Mouse (Mus musculus) ovary, postnatal 36 days (tissue): ENCODE results near the gene Ddx39.

ENCODE experiments used
- DNase-seq: peaks from one replicate; pipeline ENCODE4 v3.0.0; 2022; ENCODE audit warnings: low spot score, mixed read lengths

The Ddx39 gene

DNA sequence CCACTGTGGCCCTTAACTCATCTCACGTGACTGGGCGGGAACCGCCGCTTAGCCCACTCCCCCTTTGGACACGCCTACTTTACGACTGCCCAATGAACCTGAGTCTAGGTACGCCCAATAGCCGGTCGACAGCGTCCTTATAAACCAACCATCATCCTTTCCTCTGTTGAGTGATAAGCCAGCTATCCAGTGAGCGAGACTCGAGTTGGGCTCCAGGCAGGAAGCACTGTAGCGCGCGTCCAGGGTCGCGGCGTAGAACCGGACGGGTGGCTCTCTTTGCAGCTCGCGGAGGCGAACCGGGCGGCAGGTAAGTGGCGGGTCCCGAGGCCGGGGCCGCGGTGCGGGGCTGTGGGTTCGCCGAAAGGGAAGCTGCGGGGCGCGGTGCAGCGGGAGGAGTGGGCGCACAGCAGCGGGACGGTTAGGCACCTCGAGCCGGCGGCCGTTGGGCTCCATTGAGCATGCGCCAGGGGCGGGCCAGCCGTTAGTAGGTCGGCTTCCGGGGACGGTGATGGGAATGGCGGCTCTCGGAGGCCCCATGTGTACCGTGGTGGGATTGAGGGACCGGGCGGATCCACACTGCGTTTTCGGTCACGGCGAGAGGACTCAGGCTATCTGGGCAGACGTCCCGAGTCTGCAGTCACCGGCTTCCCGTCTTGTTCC lies at the start of gene Ddx39:
Gene Ddx39, plus strand, starts transcription at position 147 of the 660 bp plus-strand sequence.
- peak; percentile 90 for DNase-seq

DNA sequence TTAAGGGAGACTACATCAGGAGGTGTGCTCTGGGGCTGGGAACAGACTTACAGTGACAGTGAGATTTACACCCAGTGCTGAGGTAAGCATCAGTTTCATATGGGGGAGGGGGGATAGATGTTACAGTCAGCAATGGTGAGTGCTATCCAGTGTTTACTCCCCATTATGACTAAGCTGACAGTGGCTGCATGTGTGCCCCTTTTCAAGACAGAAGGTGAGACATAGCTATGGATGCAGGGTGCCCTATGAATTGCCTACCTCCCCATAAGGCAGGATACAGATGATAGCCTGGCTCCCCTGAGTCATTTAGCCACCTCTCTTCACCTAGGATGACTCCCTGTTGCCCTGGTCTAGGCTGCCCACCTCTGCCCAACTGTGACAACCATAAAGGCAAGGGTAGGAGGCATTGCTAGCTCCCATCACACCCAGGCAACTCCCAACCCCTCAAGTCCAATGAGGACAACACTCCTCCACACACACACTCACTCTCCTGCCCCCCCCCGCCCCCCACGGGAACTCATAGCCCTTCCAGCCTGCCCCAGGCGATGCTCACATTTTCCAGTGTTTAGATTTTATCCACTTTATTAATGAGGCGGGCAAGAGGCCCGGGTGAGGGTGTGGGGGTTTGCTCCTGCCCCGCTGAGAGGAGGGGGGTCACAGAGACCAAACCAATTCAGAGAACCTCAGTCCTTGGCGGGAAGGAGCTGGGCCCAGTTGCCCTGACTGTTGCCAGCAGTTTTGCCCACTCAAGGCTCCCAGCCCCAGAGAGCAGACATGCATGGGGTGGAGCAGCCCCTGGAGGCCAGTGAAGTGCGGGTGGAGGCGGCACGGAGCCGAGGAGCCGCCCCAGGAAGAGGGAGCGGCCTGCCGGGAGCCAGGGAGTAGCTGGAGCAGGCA lies 48.8 kb upstream of the Ddx39 start, which contains the start of gene Ptger1:
Gene Ptger1, plus strand, starts transcription at position 710 of the 897 bp plus-strand sequence.
- peak; percentile 63 for DNase-seq

DNA sequence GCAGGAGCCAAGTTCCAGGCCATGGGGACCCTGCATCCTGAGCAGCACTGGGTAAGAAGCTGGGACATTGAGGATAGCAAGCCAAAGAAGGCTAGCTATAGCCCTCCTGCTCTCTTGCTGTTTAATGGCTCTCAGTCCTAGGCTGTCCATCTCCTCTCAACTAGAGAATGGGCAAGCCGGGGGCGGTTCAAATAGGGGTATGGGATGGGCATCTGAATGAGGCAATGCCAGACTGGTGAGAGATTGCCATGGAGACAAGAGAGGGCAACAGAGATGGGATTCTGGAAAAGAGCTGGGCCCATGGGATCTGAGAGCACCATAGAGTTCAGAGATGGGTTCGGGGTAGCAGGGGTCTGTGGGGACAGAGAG lies 48.1 kb upstream of the Ddx39 start:
- DNase-seq: no peak

DNA sequence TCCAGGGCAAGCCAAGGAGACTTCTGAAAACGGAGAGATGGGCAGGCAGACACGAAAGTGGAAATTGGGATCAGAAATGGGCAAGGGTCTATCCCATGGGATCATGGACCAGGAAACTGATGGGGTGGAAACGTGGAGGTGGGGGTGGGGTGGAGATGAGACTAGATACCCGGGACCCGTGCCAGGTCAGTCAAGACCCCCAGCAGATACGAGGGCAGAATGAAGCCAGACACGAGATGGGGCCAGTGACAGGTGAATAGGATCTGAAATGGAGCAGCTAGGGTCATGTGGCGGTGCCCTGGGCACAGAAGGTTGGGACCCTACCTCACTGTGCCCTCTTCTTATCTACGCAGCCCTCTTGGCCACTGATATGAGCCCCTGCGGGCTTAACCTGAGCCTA lies 47.5 kb upstream of the Ddx39 start:
- DNase-seq: no peak

DNA sequence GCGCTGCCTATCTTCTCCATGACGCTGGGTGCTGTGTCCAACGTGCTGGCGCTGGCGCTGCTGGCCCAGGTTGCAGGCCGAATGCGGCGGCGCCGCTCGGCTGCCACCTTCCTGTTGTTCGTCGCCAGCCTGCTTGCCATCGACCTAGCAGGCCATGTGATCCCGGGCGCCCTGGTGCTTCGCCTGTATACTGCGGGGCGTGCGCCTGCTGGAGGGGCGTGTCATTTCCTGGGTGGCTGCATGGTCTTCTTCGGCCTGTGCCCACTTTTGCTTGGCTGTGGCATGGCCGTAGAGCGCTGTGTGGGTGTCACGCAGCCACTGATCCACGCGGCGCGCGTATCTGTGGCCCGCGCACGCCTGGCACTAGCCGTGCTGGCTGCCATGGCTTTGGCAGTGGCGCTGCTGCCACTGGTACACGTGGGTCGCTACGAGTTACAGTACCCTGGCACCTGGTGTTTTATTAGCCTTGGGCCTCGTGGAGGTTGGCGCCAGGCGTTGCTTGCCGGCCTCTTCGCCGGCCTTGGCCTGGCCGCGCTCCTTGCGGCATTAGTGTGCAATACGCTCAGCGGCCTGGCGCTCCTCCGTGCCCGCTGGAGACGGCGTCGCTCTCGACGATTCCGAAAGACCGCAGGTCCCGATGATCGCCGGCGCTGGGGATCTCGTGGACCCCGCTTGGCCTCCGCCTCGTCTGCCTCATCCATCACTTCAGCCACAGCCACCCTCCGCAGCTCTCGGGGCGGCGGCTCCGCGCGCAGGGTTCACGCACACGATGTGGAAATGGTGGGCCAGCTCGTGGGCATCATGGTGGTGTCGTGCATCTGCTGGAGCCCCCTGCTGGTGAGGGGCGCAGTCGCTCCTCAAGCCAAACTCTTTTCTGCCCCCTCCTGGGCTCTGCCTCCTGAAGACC lies 46.7 kb upstream of the Ddx39 start:
- peak; percentile 68 for DNase-seq

DNA sequence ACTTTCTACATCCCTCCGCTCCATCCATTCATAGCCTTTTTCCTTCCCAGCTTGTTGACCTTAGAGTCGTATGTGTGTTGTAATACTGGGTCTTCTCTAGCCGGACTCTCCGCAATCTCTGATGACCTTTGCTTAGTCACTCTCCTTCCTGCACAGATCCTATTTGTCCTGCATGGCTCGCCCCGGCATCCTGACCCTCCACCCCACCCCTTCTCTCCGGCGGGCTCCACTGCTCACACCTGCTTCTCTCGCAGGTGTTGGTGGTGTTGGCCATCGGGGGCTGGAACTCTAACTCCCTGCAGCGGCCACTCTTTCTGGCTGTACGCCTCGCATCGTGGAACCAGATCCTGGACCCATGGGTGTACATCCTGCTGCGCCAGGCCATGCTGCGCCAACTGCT lies 46.0 kb upstream of the Ddx39 start:
- DNase-seq: no peak

DNA sequence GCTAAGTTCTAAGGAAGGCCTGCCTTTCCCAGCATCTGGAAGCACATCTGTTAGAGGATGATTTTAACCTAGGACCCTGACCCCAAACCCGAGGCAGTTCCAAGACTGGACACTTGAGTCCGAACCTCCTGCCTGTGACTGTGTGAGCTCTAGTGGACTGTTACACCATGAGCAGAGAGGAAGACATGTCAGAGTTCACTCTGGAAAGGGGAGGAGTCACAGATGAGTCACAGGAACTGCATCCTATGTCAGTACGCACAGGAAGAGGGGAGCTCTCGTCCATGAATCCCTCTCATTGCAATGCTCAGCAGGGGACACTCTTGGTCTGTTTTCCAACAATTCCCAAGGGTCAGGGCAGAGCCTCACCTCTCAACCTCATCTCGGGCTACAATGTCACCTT lies 42.0 kb upstream of the Ddx39 start:
- no peak for DNase-seq

DNA sequence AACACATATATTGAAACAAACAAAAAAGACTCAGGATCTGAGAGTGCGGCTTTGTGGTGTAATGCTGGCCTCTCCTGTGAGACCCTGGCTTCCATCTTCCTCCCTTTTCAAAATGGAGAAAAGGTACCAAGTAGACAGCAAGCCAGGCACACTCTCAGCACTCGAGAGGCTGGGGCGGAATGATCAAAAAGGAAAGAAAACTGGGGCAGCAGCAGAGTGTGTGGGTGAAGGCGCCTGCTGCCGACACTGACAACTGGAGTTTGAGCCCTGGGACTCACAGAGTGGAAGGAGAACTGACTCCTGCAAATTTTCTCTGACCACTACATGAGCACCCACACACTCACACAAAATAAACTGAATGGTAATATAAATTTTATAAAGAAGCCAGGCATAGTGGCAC lies 40.5 kb upstream of the Ddx39 start:
- DNase-seq: no peak

DNA sequence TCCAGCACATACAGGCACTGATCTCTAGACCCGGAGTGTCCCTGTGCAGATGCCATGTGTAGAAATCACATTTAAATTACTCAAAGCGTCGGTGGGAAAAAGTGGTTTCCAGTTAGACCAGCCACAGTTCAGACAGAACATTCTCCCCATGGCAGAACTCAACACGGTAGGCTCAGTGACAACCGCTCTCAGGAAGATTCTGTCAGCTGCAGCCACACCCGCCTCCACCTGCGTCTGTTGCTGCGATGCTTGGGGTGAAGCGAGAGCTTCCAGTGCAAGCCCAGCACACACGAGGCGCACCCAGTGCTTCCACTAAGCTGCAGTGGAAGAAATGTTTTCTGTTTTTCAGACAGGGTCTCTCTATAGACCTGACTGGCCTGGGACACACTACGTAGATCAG lies 35.1 kb upstream of the Ddx39 start:
- no peak for DNase-seq

DNA sequence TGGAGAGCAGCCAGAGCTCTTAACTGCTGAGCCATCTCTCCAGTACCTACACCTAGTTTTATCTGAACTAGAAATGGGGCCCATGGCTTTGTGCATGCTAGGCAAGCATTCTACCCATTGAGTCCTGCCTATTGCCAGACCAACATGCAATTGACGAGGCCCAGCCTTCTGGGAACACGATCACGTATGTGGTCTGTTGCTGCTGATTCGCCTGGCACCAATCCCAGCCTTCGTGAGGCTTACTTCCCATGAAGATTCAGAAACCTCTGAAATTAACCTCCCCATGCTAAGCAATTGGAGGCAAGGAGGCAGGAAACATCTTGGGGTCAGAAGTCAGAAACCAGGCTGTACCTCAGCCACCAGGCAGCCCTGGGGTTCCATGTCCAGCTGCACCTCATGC lies 34.4 kb upstream of the Ddx39 start:
- DNase-seq: no peak

DNA sequence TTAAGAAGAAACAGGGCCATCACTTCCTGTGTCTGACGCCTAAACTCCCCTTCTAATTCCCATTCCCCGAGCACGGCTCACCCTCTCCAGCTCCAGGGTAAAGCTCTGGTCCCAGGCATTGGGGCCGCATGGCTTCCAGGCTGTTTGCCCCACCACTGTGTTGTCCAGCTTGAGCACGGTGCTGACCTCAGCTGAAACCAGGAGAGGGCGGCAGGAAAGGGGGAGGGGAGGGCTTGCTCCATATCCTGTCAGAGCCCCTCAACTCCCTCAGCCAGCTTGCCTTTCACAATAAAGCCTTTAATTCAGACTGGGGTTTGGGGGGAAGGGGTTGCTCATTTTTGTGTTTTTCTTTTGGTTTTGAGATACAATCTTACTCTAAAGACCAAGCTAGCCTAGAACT lies 33.9 kb upstream of the Ddx39 start:
- DNase-seq: no peak

DNA sequence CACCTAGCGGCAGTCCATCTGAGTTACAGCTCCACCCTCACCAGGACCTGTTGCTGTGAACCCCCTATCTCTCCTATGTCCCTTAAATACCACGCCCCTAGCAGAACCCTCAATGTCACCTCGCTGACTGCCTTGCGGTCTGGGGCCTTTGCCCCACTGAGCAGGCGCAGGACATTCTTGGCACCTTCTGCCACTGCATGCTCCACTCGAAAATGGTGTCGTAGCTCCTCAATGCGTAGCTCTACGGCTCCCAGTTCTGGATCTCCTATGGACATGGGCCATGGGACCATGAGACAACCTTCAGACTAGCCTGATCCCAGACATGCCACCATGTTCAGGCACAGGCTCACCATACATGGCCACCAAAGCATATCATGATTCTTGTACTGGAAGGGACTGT lies 30.5 kb upstream of the Ddx39 start:
- DNase-seq: no peak

DNA sequence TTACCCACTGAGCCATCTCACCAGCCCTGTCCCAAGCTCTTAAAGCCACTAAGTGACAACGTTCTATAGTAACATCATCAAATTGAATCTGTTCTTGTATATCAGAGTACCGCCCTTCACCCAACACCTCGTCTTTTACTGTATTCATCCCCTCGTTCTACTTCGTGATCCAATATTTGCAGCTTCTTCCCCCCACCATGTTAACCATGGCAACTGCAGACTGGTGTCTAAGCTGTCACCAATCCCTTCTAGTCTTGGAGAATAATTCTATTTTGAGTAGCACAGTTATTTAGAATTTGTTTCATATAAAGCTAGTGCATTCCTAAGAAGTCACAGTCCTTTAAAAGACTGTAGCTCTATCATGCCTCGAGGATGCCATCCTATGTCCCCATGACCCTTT lies 25.7 kb upstream of the Ddx39 start:
- no peak for DNase-seq

DNA sequence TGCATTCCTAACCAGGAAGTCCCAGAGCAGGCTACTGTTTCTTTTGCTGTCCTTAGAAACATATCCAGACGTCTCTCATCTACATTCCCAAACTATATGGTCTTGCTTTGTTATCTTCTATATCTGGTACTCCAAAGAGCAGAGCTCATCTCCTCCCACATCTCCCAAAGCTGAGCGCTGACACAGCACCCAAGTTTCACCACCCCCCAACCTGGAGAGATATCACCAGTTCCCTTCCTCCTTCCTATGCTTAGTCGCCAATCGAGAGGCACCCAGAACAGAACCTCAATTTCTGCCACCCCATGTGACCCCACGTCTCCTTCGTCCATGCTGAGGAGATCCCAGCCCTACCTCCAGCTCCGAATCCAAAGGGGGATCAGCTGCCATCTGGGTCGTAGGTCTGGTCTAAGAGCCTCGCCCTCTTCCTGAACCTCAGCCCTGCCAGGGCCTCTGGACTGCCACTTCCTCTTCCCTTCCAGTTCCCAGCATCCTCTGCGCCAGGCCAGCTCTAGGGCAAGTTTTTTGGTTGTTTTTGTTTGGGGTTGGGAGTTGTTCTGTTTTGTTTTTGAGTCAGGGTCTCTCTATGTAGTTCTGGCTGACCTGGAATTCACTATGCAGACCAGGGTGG lies 21.3 kb upstream of the Ddx39 start:
- no peak for DNase-seq

DNA sequence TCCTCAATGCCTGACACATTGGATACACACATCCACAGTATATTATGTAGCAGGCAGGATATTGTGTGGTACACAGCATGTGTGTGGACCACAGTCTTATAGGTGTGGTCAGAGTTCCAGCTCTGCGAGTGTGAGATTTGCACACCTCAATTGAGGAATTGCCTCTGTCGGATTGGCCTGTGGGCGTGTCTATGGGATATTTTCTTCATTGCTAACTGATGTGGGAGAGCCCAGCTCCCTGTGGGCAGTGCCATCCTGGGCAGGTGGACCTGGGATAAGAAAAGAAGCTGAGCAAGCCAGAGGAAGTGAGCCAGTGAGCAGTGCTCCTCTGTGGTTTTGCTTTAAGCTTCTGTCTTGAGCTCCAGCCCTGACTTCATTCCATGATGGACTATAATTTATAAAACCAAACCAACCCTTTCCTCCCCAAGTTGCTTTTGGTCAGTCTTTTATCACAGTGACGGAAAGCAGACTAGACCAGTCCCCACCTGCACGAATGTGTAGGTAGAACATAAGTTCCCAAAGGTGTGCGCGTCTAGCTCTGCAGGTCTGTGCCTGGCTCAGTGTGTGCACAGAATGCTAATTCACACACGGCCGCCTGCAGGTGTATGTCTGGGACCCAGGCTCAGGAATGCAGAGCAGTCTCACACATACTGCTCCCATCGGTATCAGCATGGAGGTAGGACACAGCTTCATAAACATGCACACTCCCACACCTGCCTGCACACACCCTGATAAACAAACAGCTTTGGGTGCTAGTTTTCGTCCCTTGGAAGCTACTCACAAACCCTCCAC lies 20.4 kb upstream of the Ddx39 start:
- no peak for DNase-seq

DNA sequence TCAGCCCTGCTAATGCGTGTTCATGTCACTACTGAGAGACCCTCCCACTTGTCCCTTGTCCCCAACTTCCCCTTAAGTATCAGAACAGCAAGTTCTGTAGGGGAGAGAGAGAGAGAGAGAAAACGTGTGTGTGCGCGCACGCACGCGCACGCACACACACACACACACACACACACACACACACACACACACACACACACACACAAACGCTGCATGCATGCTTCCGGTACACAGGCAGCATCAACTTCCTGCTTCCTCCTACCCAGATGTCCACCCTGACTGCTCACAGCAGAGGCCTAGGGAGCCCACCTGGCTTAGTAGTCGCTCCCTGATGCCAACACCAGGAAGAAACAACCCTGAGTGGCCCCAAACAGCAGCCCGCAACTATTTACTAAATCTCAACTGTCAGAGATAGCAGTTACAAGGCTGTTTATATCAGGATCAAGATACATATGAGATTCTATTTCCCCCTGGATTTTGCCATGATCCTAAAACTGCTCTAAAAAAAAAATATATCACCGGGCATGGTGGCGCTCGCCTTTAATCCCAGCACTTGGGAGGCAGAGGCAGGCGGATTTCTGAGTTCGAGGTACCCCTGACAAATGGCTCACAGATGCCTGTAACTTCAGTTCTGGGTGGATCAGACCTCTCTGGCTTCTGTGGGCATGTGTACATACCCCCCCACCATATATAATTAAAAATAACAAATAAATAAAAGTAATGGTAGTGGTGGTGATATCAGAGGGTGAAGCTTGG lies 19.4 kb upstream of the Ddx39 start:
- DNase-seq: no peak

DNA sequence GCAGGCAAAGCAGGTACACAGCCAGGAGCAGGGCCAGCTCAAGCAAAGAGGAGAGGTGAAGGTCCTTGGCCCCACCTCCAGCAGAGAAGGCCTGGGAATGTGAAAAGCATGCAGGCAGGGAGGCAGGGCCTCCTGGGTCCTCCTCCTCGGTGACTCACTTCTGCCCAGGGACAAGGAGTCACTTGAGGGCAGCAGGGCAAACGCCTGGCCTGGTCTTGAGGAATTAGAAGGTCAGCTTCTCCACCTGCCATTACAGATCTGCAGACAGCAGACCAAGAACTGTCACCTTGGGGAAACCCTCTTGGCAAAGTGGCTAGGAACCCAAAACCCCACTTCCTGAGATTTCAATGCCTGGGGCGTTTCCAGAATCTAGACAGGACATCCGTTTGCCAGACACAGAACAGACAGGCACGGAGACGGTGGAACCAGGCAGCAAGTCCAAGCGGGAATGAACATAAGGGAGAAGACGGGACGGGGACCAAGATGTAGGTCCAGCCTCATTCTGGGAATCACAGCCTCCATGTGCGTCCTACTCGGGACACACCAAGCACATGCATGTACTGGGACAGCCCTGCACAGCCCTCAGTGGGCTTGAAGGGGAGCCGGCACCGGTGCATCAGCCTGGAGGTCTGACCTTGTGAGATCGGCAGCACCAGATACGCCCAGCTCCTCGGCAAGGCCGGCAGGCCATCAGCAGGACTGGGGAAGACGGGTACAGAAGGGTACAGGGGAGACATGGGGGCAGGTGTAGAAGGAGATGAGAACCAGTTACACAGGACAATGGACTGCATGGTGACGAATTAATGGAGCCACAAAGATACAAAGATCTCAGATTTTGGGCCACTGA lies 17.4 kb upstream of the Ddx39 start:
- DNase-seq: peak; percentile 32

DNA sequence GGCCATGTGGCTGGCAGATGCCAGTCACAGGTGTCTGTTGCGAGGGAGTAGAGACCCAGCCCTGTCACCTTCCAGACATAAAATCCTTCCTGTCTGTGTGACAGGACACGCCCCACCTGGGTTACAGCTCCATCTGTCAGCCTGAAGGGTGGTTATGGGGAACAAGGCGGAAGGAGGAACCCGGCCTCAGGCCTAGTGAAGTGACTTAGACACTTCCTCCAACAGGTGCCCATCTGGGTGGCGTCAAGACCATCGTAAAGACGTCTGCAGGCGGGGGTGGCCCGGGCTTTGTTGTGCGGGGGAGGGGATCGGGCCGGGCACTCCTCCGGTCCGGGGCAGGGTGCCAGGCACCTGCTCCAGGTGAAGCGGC lies 16.7 kb upstream of the Ddx39 start:
- peak; percentile 44 for DNase-seq

DNA sequence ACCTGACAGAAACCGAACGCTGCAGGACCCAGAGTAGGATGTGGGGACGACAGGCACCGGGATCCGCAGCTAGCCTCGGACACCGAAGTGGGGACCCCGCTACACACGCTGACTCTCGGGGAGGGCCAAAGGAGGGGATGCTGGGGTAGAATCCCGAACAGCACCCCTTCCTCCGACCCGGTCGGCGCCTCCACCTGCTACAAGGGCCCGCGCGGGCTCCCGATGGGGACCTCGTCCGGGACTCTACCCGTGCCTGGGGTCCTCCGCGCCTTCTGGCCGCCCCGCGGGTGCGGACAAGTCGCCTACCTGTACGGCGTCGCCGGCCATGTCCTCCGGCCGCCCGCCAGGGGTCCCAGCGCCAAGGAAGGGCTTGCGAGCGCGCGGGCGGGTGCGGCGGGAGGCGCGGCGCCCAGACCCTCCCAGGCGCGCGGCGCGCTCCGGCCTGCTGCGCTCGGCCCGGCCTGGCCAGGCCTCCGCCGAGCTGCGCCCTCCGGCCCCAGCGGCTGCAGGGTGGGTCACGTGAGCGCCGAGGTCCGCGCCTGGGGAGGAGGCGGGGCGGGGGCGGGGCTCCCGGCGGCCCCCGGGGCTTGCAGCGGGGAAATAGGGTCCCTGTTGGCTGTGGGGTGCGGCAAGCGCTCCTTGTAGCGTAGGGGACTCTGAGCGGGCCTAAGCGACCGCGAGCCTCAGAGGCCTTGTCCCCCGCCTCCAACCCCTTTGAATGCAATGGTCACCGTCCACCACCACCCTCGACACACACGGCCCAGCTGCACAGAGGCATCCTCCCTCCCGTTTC lies 16.1 kb upstream of the Ddx39 start, which contains the start of gene Pkn1:
Gene Pkn1, minus strand, starts transcription at position 519 of the 793 bp plus-strand sequence.
- peak; percentile 84 for DNase-seq
